Mouse (Mus musculus): ENCODE data around the gene Psmd5.
A peak's percentile ranks its signal among the peaks of the same experiment; 100 is the strongest.
"Not testable (repeated sequence)": the region's sequence is repeated elsewhere in the genome, so short reads cannot be mapped to it uniquely, and the experiment has no call there.

The Psmd5 gene

GRCm38 (mm10) chr2:34828026-34828425 is 46.7 kb downstream of the Psmd5 start:
- DNase-seq (ENCODE audit: extremely low read depth, insufficient read length, low spot score): no peak

GRCm38 (mm10) chr2:34827591-34827990 is 47.2 kb downstream of the Psmd5 start:
- DNase-seq (ENCODE audit: extremely low read depth, insufficient read length, low spot score): no peak

GRCm38 (mm10) chr2:34826460-34827231 is 48.1 kb downstream of the Psmd5 start:
- DNase-seq (ENCODE audit: extremely low read depth, insufficient read length, low spot score): no peak

DNA sequence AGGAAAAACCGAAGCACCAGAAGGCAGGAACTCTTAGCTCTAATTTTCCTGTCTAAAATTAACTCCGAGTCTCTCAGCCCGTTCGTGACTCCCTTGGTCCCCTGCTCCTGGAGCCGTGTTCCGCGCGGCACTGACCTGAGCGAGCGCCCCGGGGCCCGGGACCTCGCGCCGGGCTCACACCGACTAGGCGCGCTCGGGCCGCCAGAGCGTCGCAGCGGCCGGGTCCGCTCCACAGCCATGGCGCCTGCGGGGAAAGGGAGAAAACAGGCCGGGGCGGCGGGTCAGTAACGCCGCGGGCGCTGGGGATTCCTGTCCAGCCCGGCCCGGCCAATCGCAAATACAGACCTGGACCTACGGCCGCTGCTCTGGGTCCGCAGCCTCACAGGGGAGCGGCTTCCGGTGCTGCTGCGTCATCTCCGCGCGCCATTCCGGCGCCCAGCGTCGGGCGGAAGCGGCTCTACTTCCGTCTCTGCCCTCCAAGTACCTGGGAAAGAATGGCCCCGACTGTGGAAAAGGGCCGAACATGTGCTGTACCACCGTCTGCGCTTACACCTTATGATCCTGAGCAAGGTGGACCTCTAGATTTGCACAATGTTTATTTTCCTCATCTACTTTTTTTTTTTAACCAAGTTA is 48.8 kb downstream of the Psmd5 start, which contains the start of gene Fbxw2:
Fbxw2 (minus strand) TSS at position 485 of the 633 bp plus-strand sequence.
- peak; percentile 97 for DNase-seq (ENCODE audit: extremely low read depth, insufficient read length, low spot score)

DNA sequence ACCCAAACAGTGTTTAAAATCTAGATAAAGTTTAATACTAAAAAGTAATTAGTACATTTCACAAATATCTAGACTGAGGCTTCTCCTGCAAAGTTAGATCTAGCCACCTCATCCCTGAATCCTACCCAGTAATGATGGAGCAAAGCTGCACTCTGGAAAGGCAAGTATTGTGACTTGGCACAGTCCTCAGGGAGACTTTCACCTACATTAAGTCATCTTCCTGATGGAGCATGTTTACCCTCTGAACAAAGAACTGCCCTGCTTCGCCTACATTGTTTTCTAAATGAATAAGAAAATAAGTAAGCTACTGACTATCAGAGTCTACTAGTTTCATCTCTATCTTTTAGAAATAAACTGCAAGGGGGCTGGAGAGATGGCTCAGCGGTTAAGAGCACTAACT is 56.3 kb downstream of the Psmd5 start:
- DNase-seq (ENCODE audit: extremely low read depth, insufficient read length, low spot score): no peak

DNA sequence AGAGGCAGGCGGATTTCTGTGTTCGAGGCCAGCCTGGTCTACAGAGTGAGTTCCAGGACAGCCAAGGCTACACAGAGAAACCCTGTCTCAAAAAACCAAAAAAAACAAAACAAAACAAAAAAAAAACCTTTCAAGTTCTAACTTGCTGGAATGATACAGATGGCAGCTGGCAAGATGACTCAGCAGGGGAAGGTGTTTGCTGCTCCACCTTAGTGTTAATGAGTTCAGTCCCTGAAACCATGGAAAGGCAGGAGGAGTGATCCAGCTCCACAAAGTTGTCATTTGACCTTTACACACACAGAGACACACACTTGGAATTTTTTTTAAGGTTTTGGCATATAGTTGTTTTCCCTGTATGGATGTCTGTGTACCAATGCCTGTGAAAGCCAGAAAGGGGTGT is 58.9 kb downstream of the Psmd5 start:
- not testable (repeated sequence) for DNase-seq (ENCODE audit: extremely low read depth, insufficient read length, low spot score)

- no peak for DNase-seq (ENCODE audit: extremely low read depth, insufficient read length, low spot score)
These were observed 62.1 kb downstream of the Psmd5 start for GRCm38 (mm10) chr2:34812706-34813105.

DNA sequence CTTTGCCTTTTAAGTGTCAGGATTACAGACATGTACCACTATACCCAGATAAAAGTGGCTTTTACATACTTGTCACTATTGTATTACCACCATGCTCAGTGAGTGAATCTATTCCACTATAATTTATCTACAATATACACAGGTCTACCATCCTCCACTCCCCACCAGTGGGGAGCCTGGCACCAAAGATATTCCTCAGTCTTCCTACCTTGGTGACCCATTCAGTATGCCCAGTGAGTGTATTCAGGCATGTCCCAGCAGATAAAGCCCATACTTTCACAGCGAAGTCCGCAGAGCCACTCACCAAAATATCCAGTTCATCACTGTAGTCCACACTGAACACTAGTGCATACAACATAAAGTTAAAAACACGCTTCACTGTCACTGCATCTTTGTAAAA is 64.0 kb downstream of the Psmd5 start:
- no peak for DNase-seq (ENCODE audit: extremely low read depth, insufficient read length, low spot score)

DNA sequence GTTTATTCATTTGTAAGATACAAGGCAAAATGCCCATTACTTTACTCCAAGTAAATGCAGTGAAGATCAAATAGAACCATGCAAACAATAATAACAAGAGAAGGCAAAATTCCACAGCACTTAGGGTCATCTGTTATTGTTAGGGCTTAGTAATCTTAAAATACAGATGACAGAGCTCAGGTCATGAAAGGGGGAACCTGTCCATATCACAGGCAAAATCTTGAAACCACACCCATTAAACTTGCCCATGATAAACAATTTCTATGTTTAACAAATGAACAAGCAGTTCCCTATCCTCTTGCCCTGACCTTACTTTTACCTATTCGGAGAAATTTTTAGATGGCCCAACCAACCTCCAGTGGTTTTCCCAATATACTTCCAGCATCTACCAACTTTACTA is 65.2 kb downstream of the Psmd5 start:
- no peak for DNase-seq (ENCODE audit: extremely low read depth, insufficient read length, low spot score)

DNA sequence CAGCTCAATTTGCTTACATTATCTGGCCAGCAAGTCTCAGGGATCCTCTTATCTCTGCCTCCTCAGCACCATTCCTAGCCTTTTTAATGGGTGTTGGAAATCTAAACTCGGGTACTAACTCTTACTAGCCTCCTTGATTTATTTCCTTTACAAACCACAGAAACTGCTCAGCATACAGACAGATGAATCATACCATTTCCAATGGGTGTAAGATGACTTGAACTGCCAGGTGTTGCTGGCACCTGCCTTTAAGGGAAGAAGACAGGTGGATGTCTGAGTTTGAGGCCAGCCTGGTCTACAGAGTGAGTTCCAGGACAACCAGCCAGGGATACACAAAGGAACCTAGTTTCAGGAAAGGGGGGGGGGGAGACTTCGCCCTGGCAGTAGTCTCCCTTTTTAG is 66.7 kb downstream of the Psmd5 start:
- no peak for DNase-seq (ENCODE audit: extremely low read depth, insufficient read length, low spot score)

DNA sequence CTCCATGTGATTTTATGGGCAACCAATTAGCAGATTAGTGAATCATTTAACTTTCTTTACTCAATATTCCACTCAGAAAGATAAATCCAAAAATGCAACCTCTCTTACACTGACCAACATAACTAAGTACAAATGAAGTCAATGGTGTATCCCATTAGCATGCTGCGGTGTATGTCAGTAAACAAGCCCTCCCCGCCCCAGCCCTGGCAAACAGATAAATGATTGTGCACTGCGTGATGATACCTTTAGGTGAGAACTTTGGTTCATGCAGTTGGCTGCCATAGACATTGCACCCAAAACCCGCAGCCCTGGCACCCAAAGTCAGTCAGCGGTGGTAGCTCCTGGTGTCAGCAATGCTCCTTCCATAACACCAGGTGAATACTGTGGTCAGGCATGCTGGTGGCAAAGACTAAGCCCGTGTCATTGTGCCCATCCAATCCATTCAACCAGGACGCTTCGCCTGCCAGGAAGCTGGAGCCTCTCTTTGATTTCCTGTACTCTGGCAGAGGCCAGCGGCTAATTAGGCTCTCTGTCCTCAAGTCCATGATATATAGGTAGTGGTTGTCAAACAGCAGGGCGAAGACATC is 69.3 kb downstream of the Psmd5 start:
- DNase-seq (ENCODE audit: extremely low read depth, insufficient read length, low spot score): no peak

DNA sequence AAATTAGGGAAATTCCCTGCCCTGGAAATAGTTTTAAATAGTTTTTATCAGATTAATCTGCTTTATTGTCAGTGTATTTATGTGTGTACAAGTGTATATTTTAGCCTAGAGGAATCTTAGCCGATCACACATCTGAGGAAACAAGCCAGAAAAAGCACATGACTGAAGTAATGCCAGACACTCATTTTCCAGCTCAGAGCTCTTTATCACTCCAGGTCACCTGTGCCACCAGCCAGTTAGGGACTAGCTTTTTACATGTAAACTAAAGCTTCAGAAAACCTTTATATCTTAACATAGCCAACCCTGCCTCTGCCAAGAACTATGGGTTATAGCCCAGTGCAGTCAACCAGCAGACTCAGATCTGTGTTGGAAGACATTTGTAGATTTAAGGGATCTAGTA is 70.0 kb downstream of the Psmd5 start:
- no peak for DNase-seq (ENCODE audit: extremely low read depth, insufficient read length, low spot score)

DNA sequence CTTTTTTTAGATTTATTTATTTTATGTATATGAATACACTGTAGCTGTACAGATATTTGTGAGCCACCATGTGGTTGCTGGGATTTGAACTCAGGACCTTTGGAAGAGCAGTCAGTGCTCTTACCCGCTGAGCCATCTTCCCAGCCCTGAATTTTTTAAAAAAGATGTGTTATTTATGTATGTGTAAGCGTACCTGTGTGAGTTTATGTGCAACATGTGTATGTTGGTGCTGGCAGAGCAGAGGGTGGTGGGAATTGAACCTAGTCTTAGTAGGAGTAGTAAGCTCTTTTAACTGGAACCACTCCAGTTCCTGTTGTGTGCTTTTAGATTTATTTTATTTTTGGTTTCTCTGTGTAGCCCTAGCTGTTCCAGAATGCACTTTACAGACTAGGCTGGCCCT is 70.6 kb downstream of the Psmd5 start:
- no peak for DNase-seq (ENCODE audit: extremely low read depth, insufficient read length, low spot score)

DNA sequence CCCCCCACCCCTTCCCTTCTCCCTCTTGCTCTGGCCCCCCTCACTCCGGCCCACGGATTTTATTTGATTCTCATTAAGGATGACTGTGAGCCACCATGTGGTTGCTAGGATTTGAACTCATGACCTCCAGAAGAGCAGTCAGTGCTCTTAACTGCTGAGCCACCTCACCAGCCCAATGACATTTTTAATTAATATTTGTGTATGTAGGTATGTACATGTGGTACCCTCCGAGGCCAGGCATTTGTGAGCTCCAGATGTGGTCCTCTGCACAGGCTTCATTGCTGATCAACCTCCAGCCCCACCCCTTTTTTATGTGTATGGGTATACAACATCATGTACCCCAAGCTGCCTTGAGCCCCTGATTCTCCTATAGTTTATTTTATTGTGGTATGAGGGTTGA is 71.0 kb downstream of the Psmd5 start:
- no peak for DNase-seq (ENCODE audit: extremely low read depth, insufficient read length, low spot score)

- not testable (repeated sequence) for DNase-seq (ENCODE audit: extremely low read depth, insufficient read length, low spot score)
These were observed 72.1 kb downstream of the Psmd5 start for GRCm38 (mm10) chr2:34802565-34803245.

DNA sequence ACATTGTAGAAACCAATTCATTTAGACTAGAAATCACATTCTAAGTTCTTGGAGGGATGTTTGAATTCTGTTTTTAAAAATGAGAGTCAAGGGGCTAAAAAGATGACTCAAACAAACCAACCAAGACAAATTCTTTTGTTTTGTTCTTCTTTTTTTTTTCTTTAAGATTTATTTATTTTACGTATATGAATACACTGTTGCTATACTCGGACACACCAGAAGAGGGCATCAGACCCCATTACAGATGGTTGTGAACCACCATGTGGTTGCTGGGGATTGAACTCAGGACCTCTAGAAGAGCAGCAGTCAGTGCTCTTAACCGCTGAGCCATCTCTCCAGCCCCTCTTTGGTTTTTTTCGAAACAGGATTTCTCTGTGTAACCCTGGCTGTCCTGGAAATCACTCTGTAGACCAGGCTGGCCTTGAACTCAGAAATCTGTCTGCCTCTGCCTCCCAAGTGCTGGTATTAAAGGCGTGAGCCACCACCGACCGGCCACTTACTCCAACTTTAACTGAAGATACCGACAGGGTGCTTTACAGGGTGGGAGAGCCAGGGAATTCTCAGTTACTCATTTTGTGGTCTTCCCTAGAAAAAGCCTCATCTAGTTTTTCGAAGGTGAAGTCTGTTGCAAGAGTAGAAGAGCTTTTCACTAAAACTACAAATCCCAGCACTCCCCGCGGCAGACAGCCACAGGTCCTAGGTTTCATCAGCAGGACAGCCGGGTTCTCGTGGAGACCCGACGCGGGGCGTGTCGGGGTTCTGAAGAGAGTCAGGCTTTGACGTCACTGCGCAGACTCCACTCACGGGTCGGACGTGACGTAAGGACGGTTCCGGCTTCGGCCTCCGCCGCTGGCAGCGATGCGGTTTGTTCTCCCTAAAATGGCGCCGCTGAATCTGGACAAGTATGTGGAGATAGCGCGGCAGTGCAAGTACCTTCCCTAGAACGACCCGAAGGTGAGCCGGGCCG is 73.0 kb downstream of the Psmd5 start:
- peak; percentile 97 for DNase-seq (ENCODE audit: extremely low read depth, insufficient read length, low spot score)

- no peak for DNase-seq (ENCODE audit: extremely low read depth, insufficient read length, low spot score)
These were observed 74.4 kb downstream of the Psmd5 start for GRCm38 (mm10) chr2:34800371-34800770.

All from 3134 (cell line).